In the genomic region with DNA sequence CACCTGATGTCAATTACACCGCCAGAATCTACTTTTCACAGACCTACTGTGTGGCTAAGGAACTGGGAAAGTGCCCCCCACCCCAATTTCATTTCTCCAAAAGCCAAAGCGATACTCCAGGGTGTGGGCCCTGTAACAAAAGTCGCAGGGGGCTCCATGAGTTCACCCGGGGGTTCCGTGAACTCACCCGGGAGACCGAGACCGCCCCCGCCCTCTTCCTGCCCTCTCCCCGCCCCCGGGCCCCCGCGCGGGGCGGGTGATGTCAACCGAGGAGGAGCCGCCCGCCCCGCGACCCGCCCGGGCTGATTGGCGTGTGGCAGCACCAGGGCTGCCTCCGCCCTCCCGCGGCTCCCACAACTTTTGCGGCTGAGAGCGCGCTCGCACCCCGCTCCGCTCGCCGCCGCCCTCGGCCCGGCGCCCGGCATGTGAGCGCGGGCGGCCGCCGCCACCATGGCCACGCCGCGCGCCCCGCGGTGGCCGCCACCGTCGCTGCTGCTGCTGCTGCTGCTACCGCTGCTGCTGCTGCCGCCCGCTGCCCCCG, we compare ENCODE assay signal across 8 mouse cellular contexts. TPM values are rescaled to one million over a fixed set of nuclear protein-coding genes. Genes with fewer than 3 reads are reported as not detected.
DNase-seq lines count a peak whose midpoint lies in the region; ATAC-seq and TF ChIP-seq lines count a peak whose summit lies in the region.

A gene (plus strand): TSS at position 209 of the 541 bp plus-strand sequence.

- peak; percentile 52; the same call in 1 of the 2 replicates for ATAC-seq in hindbrain, embryonic 15.5 days (ENCODE audit: low FRiP score, low read depth)

- peak; percentile 73 for DNase-seq in adipocyte (ENCODE audit: low spot score)
- peak; percentile 63 to 77 for DNase-seq in cerebellum, postnatal 36 days
- DNase-seq in gastrocnemius, adult 2 months, result peak; percentile 91
- peak; percentile 39 to 50 for DNase-seq in left cerebral cortex, adult 8-10 months (ENCODE audit: low spot score in 2 of 2)
- DNase-seq in right cerebral cortex, postnatal 25 days, result peak; percentile 55
- peak; percentile 67 to 83 for DNase-seq in urinary bladder, postnatal 36 days (ENCODE audit: low spot score in 2 of 2)

- H3K4me1 ChIP-seq in hindbrain, embryonic 15.5 days (replicated peaks), result peaks cover 40% of the 10 kb centered on the region
- H3K4me1 ChIP-seq in megakaryocyte, embryonic 14.5 days, result peaks cover 50% of the 10 kb centered on the region

- H3K4me3 ChIP-seq in gastrocnemius, adult 2 months, result peak within 1 kb of the TSS; percentile 96
- H3K4me3 ChIP-seq in hindbrain, embryonic 15.5 days, result peak within 1 kb of the TSS; percentile 64
- H3K4me3 ChIP-seq in megakaryocyte, embryonic 14.5 days (replicated peaks), result peak within 1 kb of the TSS; percentile 92

- H3K27ac ChIP-seq in gastrocnemius, adult 2 months, result peak within 1 kb of the TSS; percentile 96
- H3K27ac ChIP-seq in hindbrain, embryonic 15.5 days (replicated peaks), result peak within 1 kb of the TSS; percentile 58

- intact Hi-C loops in gastrocnemius, adult 2 months (cut with DNase I), result loop anchor here (2.0 kb wide), 1 partner anchor 123 kb away; no protein-coding TSS in a partner anchor

- WGBS in hindbrain, embryonic 15.5 days, result 1% methylated on average over 48 of the region's 57 CpGs

- H3K4me2 ChIP-seq in hindbrain, embryonic 15.5 days, result peak within 1 kb of the TSS; percentile 93

- no peaks in the 10 kb centered on the region for H3K36me3 ChIP-seq in hindbrain, embryonic 15.5 days
- H3K36me3 ChIP-seq in megakaryocyte, embryonic 14.5 days (replicated peaks; ENCODE audit: low read length), result no peaks in the 10 kb centered on the region

- no peaks in the 10 kb centered on the region for H3K27me3 ChIP-seq in hindbrain, embryonic 15.5 days
- H3K27me3 ChIP-seq in megakaryocyte, embryonic 14.5 days (replicated peaks), result peaks cover 69% of the 10 kb centered on the region

- no peak; the same call in 1 of the 2 replicates for TF ChIP-seq CTCF in gastrocnemius, adult 2 months (IDR thresholded peaks at IDR 0.05)

- peak within 1 kb of the TSS; percentile 74 for H3K9ac ChIP-seq in hindbrain, embryonic 15.5 days

- H3K9me3 ChIP-seq in hindbrain, embryonic 15.5 days, result no peaks in the 10 kb centered on the region
- peaks cover 9% of the 10 kb centered on the region for H3K9me3 ChIP-seq in megakaryocyte, embryonic 14.5 days

RNA-seq across cellular contexts. Expression of the gene that starts here (rescaled TPM):
- total RNA-seq in gastrocnemius, adult 2 months (2021), result 10 to 100 TPM; 30.4 to 43.3 TPM
- 11.5 and 11.7 TPM in 2 replicates for polyA plus RNA-seq in hindbrain, embryonic 15.5 days (2015; fragmentation: Nextera tagmentation; extraction: Ambion mirVana)
- total RNA-seq in left cerebral cortex, adult 8-10 months (2022), result 10 to 100 TPM; 28.1 to 32.8 (median 31.7) TPM
- polyA plus RNA-seq in megakaryocyte, embryonic 14.5 days (2012; ENCODE audit: insufficient read depth, low replicate concordance), result 0.86 TPM in 1 of 2 replicates, not detected in the other

Comparison
In these comparisons a context has a peak if more than half of its experiments do, and no peak if none do; other contexts are left out.
1. Peak in every context shown above with its lines: DNase-seq, ATAC-seq, H3K4me3 ChIP-seq and H3K27ac ChIP-seq.